Mouse (Mus musculus) lung, postnatal 0 days (tissue): ENCODE data around the gene 1700001O22Rik.

Experiments
- CTCF ChIP-seq: IDR thresholded peaks from 2 replicates; pipeline ENCODE4 v1.5.1; 2016; ENCODE audit warnings: antibody characterized with exemption, mild to moderate bottlenecking
- EP300 ChIP-seq: IDR thresholded peaks from 2 replicates; pipeline ENCODE4 v1.6.1; 2016; ENCODE audit warnings: antibody characterized with exemption, mild to moderate bottlenecking, control low read depth

- TF ChIP-seq EP300 = no peak
- TF ChIP-seq CTCF = no peak
These were observed 4.3 kb upstream of the 1700001O22Rik start, which contains the start of gene Ntmt1 for GRCm38 (mm10) chr2:30807648-30808295.
